Mouse (Mus musculus): ENCODE results near the gene Slc25a21. TPM values are rescaled to one million over a fixed set of nuclear protein-coding genes. Genes with fewer than 3 reads are reported as not detected.
A peak's percentile ranks its signal among the peaks of the same experiment; 100 is the strongest.

The Slc25a21 gene
- polyA plus RNA-seq, 1 experiment from 2014 or later, result 0.66 TPM

DNA sequence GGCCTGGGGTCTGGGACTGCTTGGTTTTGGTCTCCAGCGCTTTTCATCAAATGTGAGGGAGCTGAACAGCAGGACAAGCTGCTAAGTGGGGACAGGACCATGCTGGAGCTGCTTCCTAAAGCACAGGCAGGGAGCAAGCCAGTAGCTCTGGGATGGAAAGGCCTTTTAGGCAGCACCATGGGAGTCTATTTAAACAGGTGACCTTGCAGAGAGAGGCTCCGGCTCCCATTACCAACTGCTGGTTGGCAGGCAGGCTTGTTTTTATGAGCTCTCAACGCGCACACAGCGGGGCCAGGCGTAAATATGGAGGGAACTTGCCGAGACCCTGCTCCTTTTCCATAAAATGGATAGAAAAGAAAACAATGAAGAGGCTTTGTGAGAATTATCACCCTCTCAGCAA, 292.1 kb downstream of the Slc25a21 start:
- no peak overlapping the region for H3K27ac ChIP-seq
- peak overlapping the region; percentile 8; the same call in 1 of the 2 replicates for H3K4me2 ChIP-seq
- no peaks in the 10 kb centered on the region for H3K9me3 ChIP-seq
- H3K36me3 ChIP-seq (replicated peaks), result no peaks in the 10 kb centered on the region
- H3K4me3 ChIP-seq (replicated peaks), result no peak overlapping the region
- WGBS, result 32% methylated on average over 7 of the region's 7 CpGs
- ATAC-seq (ENCODE audit: low FRiP score), result no peak
- H3K4me1 ChIP-seq, result 0 out of 2 replicates have a peak, but pooled peaks cover 3% of the 10 kb centered on the region
- 0 out of 2 replicates have a peak, but pooled peaks cover 3% of the 10 kb centered on the region for H3K27me3 ChIP-seq
- no peak overlapping the region for H3K9ac ChIP-seq

DNA sequence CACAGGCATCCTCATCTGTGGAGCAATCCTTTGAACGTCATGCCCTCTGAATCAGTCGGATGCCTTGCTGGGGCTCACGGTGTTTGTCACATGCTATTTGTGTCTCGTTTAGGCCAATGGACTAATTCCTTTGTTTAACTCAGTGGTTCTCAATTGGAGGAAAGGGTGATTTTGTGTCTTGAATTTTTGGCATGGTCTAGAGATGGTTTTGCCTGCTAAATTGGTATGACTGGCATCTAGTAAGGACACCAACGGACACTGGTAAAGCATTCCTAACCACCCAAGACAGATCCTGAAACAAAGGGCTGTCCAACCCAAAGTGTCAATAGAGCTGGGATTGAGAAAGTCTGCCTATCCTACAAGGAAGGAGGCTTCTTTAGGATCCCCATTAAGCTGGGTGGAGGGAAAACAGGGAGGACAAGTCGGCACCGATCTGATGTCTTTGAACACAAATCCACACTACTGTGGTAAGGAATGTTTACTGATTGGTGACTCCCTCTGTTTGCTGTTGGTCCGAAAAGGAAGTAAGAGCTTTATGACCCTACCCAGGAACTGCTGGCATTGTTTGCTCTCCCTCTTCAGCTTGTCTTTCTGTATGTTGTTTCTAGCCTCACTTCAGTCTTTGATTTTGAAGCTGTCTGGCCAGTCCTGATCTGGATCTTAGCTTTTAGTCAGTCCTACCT, 294.4 kb downstream of the Slc25a21 start:
- Histone ChIP-seq H3K9me3 (no peaks in the 10 kb centered on the region), H3K9ac (no peak overlapping the region), H3K27ac (no peak overlapping the region), H3K36me3 (replicated peaks) (no peaks in the 10 kb centered on the region), H3K4me3 (replicated peaks) (no peak overlapping the region), H3K27me3 (0 out of 2 replicates have a peak, but pooled peaks cover 3% of the 10 kb centered on the region), H3K4me2 (no peak overlapping the region), H3K4me1 (0 out of 2 replicates have a peak, but pooled peaks cover 3% of the 10 kb centered on the region)
- 84% methylated on average over 8 of the region's 8 CpGs for WGBS
- ATAC-seq (ENCODE audit: low FRiP score), result no peak

DNA sequence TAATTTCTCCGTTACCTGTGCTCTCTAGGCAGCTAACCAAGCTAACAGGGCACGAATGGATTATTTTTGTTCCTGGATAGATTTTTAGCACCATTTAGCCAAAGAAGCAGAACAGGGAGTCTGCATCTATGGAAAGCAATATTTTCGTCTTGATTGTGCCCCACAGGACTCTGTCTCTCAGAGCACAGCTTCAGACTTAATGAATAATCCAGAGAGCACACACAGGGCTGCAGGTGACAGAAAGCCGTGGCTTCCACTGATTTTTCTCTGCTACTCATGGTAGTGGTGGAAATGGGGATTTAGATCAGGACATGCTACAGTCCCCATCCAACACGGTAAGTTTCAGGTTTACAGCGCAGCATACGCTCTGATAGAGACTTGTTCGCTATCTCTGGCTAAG, 299.3 kb downstream of the Slc25a21 start:
- H3K4me2 ChIP-seq, result no peak overlapping the region
- H3K36me3 ChIP-seq (replicated peaks), result no peaks in the 10 kb centered on the region
- H3K9ac ChIP-seq, result no peak overlapping the region
- 79% methylated on average over 8 of the region's 8 CpGs for WGBS
- H3K4me3 ChIP-seq (replicated peaks), result no peak overlapping the region
- no peaks in the 10 kb centered on the region for H3K4me1 ChIP-seq
- H3K9me3 ChIP-seq, result no peaks in the 10 kb centered on the region
- ATAC-seq (ENCODE audit: low FRiP score), result no peak
- H3K27me3 ChIP-seq, result no peaks in the 10 kb centered on the region
- H3K27ac ChIP-seq, result no peak overlapping the region

DNA sequence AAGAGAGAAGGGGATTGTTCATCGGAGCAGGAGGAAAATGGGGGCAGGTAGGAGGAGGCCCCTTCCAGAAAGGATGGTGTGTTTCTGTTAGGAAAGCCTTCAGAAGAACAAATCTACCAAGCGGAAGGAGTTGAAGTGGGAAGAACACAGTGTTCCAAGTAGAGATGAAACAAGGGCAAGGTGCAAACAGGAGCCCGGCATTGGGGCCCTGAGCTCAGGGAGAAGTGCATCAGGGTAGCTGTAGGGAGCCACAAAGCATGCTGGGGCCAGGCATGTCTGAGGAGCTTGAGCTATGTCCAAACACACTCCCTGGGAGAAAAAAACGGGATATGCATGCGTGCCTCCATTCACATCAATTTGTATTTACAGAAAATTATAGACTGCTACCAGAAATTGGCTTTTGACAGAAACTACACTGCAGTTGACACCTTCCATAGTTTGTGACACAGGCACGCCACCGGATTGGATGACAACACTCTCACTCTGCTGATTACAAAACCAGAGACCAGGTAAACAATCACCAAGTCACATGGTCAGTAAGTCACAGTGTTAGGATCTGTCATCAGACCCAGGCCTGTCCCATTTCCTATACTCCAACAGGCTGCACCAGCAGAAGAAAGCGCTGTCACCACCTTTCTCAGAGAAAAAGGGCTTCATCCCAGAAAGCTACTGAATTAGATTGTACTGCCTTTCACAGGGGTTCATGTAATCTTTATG, 299.9 kb downstream of the Slc25a21 start:
- 87% methylated on average over 8 of the region's 8 CpGs for WGBS
- H3K9ac ChIP-seq, result no peak overlapping the region
- no peaks in the 10 kb centered on the region for H3K4me1 ChIP-seq
- H3K4me2 ChIP-seq, result no peak overlapping the region
- no peaks in the 10 kb centered on the region for H3K36me3 ChIP-seq (replicated peaks)
- H3K27ac ChIP-seq, result no peak overlapping the region
- no peaks in the 10 kb centered on the region for H3K9me3 ChIP-seq
- H3K4me3 ChIP-seq (replicated peaks), result no peak overlapping the region
- H3K27me3 ChIP-seq, result no peaks in the 10 kb centered on the region
- ATAC-seq (ENCODE audit: low FRiP score), result no peak

DNA sequence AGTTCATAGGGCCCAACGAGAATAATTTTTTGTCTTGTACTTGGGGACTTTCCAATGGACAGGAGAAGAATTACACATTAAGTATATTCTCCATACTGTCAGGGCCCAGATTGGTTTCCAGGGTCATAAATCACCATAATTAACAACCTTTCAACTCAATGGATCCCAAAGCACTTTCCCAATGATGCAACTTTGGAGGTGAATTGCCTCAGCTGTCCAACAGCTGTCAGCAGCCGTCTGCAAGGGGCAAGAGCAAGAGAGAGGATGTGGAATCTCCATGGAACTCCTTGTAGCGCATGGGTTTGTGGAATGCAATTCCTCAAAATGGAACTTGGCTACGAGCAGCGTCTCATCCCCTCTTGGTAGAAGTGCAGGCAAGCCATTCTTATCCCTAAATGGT, 302.3 kb downstream of the Slc25a21 start:
- no peaks in the 10 kb centered on the region for H3K9me3 ChIP-seq
- ATAC-seq (ENCODE audit: low FRiP score), result no peak
- no peaks in the 10 kb centered on the region for H3K4me1 ChIP-seq
- 81% methylated on average over 5 of the region's 5 CpGs for WGBS
- no peak overlapping the region for H3K9ac ChIP-seq
- H3K27ac ChIP-seq, result no peak overlapping the region
- no peaks in the 10 kb centered on the region for H3K27me3 ChIP-seq
- H3K36me3 ChIP-seq (replicated peaks), result no peaks in the 10 kb centered on the region
- H3K4me3 ChIP-seq (replicated peaks), result no peak overlapping the region
- H3K4me2 ChIP-seq, result no peak overlapping the region

DNA sequence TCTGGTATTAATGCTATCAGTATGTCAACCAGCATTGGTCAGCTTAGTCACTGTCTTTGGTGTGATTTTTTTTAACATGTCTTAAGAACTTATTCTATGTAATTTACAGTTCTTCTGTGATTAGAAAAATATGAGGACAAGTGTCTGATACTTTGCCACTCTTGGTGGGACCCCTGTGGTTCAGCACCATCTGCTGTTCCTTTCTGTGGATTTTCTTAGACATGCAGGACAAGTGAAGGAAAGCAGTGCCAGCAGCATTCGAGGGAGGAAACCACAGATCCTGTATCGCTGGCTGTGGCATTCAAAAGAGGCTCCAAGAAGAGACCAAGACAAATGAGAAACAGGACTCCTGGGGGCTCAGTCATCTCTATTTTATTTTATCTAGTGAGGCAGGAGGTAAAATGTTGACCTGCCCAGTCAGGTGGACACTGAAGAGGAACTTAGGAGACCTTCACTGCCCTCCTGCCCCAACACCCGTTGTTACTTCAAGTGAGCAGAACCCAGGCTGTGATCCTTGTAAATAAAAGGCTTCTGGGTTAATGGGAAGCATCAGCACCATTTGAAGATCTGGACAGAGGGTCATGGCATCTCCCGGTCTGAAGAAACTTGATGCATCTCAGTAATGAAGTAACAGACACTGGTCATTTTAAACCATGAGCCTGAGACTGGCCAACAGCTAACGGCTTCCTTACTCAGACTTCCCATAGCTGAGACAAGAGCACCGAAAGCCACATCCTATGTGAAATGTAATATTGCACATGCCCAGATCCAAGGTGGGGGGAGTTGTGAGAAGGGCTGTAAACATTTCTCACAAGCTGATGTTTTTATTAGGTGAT, 306.2 kb downstream of the Slc25a21 start:
- no peaks in the 10 kb centered on the region for H3K4me1 ChIP-seq
- no peaks in the 10 kb centered on the region for H3K36me3 ChIP-seq (replicated peaks)
- H3K27ac ChIP-seq, result no peak overlapping the region
- no peak overlapping the region for H3K4me3 ChIP-seq (replicated peaks)
- H3K27me3 ChIP-seq, result no peaks in the 10 kb centered on the region
- whole genome bisulfite sequencing, result 76% methylated on average over 6 of the region's 6 CpGs
- H3K4me2 ChIP-seq, result no peak overlapping the region
- H3K9me3 ChIP-seq, result no peaks in the 10 kb centered on the region
- H3K9ac ChIP-seq, result no peak overlapping the region
- ATAC-seq (ENCODE audit: low FRiP score), result no peak

DNA sequence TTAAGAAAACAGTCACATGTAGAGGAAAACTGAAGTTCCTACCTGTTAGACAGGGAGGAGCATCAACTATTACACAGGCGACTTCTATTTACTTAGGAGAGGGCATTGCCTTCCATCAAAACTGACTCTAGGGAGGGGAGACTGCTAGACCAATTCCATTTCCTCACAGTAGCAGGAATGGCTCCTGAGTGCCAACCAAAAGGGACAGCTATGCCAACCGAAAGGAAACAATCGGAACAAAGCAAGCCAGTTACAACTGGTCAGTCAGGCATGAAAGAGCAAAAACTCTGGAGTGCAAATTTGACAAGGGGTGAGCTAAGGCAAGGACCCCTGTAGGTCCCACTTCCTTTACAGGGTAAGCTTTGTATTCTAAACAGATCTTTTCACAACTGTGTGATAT, 319.5 kb downstream of the Slc25a21 start:
- H3K4me2 ChIP-seq, result no peak overlapping the region
- H3K27ac ChIP-seq, result no peak overlapping the region
- H3K9ac ChIP-seq, result no peak overlapping the region
- H3K9me3 ChIP-seq, result no peaks in the 10 kb centered on the region
- H3K27me3 ChIP-seq, result no peaks in the 10 kb centered on the region
- WGBS, result 34% methylated on average over 3 of the region's 3 CpGs
- H3K36me3 ChIP-seq (replicated peaks), result no peaks in the 10 kb centered on the region
- peaks cover 3% of the 10 kb centered on the region; the same call in 1 of the 2 replicates for H3K4me1 ChIP-seq
- no peak overlapping the region for H3K4me3 ChIP-seq (replicated peaks)
- ATAC-seq (ENCODE audit: low FRiP score), result no peak

DNA sequence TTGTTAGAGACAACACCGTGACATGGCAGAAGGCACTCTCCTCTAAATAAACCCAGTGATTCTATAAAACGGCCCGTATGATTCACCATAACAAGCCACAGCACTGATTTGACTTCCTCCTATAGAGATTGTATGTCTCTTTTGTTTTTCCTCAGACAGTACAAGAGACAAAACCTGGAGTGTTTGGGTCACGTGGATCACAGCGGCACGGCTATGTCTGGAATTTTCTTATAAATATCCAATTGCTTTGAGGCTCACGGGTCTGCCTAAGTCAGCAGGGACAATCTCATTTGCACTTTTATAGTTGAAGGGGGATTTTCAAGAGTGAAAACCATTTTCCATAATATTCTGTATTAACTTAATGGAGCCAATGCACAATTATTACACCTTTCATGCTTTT, 320.7 kb downstream of the Slc25a21 start:
- H3K9ac ChIP-seq, result no peak overlapping the region
- ATAC-seq (ENCODE audit: low FRiP score), result no peak
- no peaks in the 10 kb centered on the region for H3K36me3 ChIP-seq (replicated peaks)
- H3K27me3 ChIP-seq, result no peaks in the 10 kb centered on the region
- no peak overlapping the region for H3K4me2 ChIP-seq
- 52% methylated on average over 7 of the region's 7 CpGs for WGBS
- H3K4me3 ChIP-seq (replicated peaks), result no peak overlapping the region
- no peak overlapping the region for H3K27ac ChIP-seq
- H3K9me3 ChIP-seq, result no peaks in the 10 kb centered on the region
- peaks cover 3% of the 10 kb centered on the region; the same call in 1 of the 2 replicates for H3K4me1 ChIP-seq

DNA sequence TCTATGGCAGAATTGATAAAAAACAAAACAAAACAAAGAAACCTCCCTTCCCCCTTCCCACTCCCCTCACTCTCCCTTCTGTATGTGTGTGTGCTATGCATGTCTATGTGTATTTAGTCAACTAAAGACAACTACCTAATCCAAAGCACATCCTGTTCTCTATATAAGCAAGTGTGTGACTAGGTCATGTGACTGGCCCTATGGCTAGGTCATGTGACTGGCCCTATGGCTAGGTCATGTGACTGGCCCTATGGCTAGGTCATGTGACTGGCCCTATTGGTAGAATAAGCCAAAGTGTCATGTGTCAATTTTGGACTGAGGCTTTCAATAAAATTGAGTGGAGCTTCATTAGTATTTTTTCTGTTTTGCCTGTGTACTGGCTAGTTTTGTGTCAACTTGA, 324.1 kb downstream of the Slc25a21 start:
- ATAC-seq (ENCODE audit: low FRiP score), result no peak
- Histone ChIP-seq H3K36me3 (replicated peaks) (no peaks in the 10 kb centered on the region), H3K4me1 (no peaks in the 10 kb centered on the region; the same call in 1 of the 2 replicates), H3K9me3 (no peaks in the 10 kb centered on the region), H3K4me2 (no peak overlapping the region), H3K27me3 (no peaks in the 10 kb centered on the region), H3K4me3 (replicated peaks) (no peak overlapping the region), H3K9ac (no peak overlapping the region), H3K27ac (no peak overlapping the region)

DNA sequence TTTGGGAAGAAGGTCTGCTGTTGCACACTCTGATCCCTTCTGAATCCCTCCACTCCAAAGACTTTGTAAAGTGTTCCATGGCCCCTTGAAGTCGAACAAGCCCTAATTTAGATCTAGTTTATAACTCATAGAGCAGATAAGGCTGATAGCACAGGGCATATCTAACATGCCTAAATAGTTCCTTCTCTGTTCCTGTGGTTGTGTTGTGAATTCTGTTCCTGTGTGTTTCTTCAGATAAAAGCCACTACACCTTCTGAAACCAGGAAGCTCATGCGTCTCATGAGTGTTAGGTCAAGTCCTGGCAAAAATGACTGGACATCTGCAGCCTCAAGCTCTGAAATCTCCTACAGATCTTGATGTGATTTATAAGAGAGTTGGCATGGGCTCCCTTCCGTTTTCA, 326.7 kb downstream of the Slc25a21 start:
- Histone ChIP-seq H3K9me3 (no peaks in the 10 kb centered on the region), H3K4me1 (no peaks in the 10 kb centered on the region), H3K36me3 (replicated peaks) (no peaks in the 10 kb centered on the region), H3K9ac (no peak overlapping the region), H3K27me3 (no peaks in the 10 kb centered on the region), H3K4me2 (no peak overlapping the region), H3K4me3 (replicated peaks) (no peak overlapping the region), H3K27ac (no peak overlapping the region)
- ATAC-seq (ENCODE audit: low FRiP score), result no peak
- WGBS, result 84% methylated on average over 3 of the region's 3 CpGs

DNA sequence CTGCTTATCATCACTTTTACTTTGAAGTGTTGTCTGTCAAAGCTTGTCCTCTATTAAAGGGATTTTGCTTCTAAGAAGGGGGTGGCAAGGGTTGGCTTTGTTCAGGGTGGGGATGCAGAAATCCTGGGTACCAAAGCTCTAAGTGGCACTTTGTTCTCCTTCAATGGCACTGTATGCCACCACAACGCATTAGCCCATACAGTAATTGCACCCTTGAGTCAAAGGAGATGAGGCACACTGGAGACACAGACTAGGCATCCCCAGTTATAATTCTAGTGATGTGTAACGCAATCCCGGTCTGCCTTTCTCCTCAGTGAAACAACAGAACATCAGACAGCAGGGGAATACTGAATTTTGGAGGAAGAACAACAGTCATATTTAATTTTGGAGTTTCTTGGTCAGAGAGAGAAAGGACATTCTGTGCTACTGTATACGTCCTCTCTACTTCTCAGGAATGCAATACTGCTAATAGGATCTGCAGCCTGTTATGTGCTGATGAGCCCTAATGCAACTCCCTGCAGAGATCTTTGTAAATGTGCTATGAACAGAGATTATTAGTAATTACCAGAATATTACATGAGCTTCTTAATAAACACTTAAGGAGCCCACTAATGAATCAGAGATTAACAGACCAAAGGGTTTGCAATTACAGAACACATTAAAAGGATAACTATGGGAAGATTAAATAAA, 333.3 kb downstream of the Slc25a21 start:
- Histone ChIP-seq H3K4me3 (replicated peaks) (no peak overlapping the region), H3K4me1 (no peaks in the 10 kb centered on the region), H3K9me3 (no peaks in the 10 kb centered on the region), H3K27ac (no peak overlapping the region), H3K9ac (no peak overlapping the region), H3K36me3 (replicated peaks) (no peaks in the 10 kb centered on the region), H3K27me3 (0 out of 2 replicates have a peak, but pooled peaks cover 3% of the 10 kb centered on the region), H3K4me2 (no peak overlapping the region)
- no peak for ATAC-seq (ENCODE audit: low FRiP score)
- 59% methylated on average over 4 of the region's 4 CpGs for WGBS

DNA sequence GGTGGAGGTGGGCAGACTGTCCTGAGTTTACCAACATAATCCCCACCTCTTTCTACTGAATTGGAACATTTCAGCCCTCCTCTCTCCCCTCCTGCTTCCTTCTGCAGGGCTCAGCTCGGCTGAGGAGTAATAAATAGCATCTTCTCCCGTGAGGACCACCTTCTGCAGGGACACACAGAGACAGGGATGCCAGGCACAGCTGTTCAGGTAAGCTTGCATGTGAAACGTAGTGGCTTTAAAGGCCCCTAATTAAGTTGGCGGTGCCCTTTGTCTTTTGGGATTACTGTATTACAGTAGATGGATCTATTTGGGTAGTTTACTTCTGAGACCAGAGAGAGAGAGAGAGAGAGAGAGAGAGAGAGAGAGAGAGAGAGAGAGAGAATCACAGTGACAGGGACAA, 344.6 kb downstream of the Slc25a21 start:
- no peaks in the 10 kb centered on the region for H3K36me3 ChIP-seq (replicated peaks)
- peaks cover 8% of the 10 kb centered on the region; the same call in 1 of the 2 replicates for H3K4me1 ChIP-seq
- no peak for ATAC-seq (ENCODE audit: low FRiP score)
- 48% methylated on average over 4 of the region's 4 CpGs for WGBS
- H3K27me3 ChIP-seq, result no peaks in the 10 kb centered on the region
- H3K27ac ChIP-seq, result no peak overlapping the region
- no peak overlapping the region for H3K9ac ChIP-seq
- no peaks in the 10 kb centered on the region for H3K9me3 ChIP-seq
- H3K4me2 ChIP-seq, result no peak overlapping the region
- no peak overlapping the region for H3K4me3 ChIP-seq (replicated peaks)
